Mouse (Mus musculus): Measurements from ENCODE around the gene Krt16.
"Not testable (repeated sequence)": the region's sequence is repeated elsewhere in the genome, so short reads cannot be mapped to it uniquely, and the experiment has no call there.

The Krt16 gene

DNA sequence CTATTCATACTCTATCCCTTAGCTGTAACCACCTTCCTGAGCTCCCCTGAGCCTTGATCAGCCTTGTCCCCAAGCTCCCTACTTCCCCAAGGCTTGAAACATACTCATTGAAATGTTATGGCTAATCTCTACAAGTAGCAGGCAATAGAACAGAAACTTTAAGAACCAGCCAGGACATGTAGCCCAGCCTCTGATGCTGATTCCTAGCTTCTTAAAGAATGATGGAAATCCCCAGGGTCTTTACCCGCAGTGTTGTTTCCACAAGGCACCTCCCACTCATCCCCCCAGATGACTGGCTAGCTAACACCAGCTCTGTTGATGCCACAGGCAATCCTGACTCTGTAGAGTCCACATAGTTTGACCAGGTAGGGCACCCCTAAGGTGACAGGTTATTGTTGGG lies 9.3 kb upstream of the Krt16 start:
- no peak for DNase-seq (ENCODE audit: extremely low spot score)

DNA sequence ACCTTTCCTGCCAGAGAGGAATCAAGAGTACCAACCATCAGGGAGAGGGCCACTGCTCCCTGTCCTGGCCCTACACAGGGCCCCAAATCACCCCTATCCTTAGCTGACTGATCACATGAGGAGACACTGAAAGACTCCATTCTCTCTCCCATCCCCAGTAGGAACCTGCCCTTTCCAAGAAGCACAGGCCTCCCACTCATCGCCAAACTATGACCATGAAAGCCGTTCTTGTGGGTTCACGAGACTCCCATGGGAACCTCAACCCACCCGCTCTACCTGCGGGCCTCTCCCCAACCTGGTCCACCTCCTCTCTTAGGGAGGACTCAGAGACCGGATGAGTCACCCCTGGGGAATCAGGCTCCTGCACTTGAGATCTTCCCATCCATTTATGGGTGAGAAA lies 6.8 kb upstream of the Krt16 start:
- no peak for DNase-seq (ENCODE audit: extremely low spot score)

DNA sequence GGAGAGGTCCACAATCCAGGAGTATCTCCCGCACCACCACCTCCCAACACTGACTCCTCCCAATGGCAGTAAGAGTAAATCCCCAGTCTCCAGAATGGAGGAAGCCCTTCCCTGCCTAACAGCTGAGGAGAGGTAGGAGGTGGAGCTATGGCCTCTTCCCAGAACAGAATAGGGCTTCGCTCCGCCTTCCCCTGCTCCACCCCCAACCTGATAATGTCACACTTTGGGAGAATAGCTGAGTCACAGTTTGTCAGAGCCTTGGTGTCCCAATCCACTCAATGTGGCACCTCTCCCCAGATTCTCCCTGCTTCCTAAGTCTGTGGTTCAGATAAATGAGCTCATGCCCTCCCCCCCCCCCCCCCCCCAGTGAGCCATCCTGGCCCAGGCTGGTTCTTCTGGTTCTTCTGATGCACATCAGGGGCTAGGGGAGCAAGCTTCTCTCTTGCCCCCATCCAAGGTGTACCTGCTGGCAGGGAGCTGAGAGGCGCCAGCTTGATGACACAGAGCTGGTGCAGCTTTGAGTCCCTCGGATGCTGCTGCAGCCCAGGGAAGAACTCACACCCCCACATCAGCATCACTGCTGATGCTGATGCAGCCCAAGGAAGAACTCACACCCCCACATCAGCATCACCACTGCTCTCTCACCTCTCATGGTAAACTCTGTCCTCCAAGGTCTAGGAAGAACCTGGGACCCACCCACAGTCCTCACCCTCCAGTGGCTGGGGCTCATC lies 5.8 kb upstream of the Krt16 start:
- no peak for DNase-seq (ENCODE audit: extremely low spot score)

DNA sequence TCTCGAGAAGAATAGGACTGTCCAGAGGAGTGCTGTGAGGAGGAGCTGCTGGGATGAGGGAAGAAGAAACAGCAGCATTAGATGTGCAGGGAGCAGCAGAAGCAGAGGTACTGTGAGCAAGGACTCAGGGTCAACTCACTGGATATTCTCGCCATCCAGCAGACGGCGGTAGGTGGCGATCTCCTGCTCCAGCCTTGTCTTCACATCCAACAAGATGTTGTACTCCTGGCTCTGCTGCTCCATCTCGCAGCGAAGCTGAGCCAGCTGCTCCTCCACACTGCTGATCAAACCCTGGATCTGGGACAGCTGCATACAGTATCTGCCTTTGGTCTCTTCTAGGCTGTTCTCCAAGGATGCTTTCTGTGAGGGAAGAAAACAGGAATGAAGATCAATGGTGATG lies 2.2 kb downstream of the Krt16 start:
- DNase-seq (ENCODE audit: extremely low spot score): not testable (repeated sequence)

DNA sequence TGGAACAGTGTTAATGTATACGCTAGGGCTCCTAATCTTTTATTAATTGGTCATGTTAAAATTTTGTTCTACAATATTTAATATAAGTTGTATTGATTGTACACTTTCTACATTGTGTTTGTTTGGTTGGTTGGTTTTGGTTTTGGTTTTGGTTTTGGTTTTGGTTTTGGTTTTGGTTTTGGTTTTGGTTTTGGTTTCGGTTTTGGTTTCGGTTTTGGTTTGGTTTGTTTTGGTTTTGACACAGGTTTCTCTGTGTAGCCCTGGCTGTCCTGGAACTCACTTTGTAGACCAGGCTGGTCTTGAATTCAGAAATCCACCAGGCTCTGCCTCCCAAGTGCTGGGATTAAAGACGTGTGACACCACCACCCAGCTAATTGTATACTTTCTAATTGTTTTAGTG lies 8.4 kb downstream of the Krt16 start:
- DNase-seq (ENCODE audit: extremely low spot score): not testable (repeated sequence)

DNA sequence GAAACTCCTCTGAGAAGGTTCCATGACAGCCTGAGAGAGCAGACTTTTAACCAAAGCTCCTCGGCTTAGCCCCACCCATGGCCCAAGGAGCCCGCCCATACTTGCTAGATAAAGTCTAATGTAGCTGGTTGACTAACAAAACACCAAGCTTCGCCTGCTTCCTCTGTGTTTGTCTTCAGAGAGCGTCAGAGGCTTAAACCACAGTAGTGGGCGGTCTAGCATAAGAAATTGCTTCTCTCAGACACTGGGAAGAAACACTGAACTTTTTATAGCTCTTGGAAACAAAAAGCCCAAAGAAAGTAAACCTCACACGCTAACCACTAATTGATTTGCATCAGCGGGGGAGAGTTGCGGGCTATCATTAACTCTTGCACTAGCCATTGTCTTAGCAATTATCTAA lies 27.0 kb downstream of the Krt16 start:
- no peak for DNase-seq (ENCODE audit: extremely low spot score)

DNA sequence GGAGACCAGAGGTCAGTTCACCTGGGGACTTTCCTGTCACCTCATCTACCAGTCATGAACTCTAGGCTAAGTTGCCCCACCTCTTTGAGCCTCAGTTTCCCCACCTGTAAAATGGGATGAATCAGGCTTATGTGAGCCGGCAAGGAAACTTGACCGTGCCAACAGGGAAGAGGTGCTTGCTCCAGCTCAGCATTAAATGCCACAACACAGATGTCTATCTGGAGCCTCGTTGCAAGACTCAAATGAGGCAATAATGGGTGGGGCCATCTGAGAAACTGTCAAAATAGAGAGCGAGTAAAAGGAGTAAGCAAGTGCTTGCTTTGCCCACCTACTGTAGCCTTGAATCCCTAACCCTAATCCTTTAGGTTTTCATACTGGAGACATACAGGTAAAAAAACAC lies 29.4 kb downstream of the Krt16 start:
- DNase-seq (ENCODE audit: extremely low spot score): no peak

DNA sequence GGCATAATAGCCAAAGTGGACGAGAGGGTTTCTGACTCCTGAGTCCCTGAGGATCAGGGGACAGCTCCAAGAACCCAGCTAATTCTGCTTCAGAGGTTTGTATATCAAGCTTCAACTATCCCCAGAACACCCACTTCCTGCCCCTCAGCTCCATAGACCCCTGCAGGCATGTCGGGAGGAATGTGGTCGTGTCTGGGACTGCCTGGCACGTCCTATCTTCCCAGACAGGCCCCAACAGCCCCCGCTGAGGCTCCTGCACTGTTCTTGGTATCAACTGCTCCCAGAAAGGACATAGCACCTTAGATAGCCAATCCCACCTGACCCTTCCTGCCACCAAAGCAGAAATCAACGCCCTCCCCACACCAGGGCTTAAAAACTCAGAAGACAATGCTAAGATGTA lies 40.2 kb downstream of the Krt16 start:
- no peak for DNase-seq (ENCODE audit: extremely low spot score)

DNA sequence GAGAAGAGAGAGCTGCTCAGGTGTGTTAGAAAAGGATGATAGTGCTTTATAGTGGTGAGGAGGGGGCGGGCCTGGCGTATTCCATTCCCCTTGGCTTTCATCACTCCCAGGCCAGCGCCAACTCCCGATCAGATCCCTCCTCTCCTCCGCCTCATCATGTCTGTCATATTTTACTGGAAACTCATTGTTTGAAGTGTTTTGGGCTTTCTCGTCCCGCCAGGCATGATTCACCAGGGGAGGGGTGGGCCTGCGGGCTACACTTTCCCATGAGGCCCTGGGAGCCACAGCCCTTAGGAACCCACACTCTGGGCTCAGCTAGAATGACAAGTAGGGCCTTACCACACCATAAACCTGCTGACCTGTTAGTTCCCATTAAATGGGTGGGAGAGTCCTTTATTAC lies 41.2 kb downstream of the Krt16 start, which contains the start of gene Krt14:
TSS of gene Krt14 (minus strand) at position 51 of the 400 bp plus-strand sequence.
- DNase-seq (ENCODE audit: extremely low spot score): no peak

DNA sequence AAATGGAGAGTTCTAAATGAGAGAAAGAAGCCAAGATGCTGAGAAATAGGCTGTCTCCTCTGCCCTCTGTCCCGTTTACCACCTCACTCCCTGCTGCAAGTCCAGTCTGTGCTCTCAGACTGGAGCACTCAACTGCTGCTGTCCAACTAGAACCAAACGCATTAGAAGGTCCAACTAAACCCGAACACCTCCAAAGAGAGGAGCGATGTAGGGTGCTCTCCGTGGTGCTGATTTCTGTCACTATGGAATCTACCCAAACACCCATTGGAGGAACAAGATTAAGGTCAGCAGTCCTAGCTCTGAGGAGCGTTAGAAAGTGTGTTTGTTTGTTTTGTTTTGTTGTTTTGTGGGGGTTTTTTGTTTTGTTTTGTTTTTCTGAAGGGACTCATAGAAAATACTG lies 45.3 kb downstream of the Krt16 start:
- DNase-seq (ENCODE audit: extremely low spot score): peak; percentile 54

DNA sequence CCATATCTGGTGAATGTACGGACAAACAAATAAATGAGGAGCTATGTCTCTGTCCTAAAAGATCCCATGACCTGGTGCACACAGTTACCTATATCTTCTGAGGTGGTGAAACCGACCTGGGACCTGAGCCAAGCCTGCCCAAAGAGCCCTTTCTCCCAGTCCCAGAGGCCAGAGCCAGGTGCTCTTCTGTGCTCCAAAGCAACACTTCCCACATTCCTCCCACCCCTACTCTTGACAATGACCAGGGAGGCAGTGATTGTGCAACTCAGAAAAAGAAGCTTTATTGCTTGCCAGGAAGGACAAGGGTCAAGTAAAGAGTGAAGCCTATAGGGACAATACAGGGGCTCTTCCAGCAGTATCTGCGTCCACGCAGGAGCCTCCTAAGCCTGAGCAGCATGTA lies 45.8 kb downstream of the Krt16 start:
- DNase-seq (ENCODE audit: extremely low spot score): no peak

DNA sequence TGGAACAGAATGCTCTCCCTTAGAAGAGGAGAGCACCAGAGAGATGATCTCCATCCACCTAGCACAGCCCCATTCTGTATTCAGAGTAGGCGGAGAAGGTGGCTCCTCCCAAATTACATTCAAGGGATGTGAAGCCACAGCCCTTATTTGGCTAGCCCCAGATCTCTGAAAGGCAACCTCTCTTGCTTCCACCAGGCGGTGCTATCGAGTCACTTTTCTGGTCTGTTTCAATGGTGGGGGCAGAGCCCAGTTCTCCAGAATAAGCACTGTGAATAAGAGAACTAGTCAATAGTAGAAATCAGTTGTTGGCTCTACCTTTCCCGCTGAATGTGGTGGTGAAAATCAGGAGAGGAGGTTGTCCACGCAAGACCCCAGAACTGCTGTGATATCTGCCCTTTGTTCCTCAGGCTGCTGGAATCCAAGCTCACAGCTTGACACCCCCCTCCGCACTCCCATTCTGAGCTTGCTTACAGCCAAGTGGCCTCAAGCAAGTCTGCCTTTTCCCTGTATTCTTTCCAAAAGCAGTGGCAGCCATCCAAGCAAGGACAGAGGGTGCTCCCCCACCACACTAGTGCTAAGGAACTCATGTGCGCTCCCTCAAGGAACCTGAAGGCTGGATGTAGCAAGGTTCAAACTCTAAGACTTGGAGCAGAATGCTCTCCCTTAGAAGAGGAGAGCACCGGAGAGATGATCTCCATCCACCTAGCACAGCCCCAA lies 48.4 kb downstream of the Krt16 start:
- no peak for DNase-seq (ENCODE audit: extremely low spot score)

DNA sequence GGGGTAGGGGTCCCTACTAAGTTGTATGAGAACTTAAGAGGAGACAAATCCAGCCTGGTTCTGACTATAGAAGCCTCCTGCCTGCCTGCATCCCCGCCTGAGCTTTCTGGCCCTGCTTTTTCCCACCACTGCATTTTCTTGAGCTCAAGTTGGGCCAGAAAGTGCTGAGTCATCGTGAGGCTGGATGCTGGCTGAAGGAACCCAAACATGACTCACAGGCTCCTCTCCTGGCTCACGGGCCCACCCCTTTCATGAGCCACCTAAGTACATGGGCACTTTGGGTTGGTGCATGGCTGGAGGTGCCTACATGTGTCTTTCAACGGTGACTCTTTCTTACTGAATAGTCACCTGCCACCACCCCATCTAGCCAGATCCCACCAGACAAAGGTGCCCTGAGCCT lies 50.0 kb downstream of the Krt16 start:
- no peak for DNase-seq (ENCODE audit: extremely low spot score)
